Mouse (Mus musculus) cerebellum, adult 18-20 months (tissue): ENCODE measurements at regions not wholly inside any gene's neighbourhood (a gene's known extent, or its start where the extent isn't known, plus 50 kb on each side); places are given as distances from the start of the nearest gene placed in this dataset.

Experiments
- DNase-seq, 2 experiments: peaks; one replicate each; pipeline ENCODE4 v3.0.0; 2021

DNA sequence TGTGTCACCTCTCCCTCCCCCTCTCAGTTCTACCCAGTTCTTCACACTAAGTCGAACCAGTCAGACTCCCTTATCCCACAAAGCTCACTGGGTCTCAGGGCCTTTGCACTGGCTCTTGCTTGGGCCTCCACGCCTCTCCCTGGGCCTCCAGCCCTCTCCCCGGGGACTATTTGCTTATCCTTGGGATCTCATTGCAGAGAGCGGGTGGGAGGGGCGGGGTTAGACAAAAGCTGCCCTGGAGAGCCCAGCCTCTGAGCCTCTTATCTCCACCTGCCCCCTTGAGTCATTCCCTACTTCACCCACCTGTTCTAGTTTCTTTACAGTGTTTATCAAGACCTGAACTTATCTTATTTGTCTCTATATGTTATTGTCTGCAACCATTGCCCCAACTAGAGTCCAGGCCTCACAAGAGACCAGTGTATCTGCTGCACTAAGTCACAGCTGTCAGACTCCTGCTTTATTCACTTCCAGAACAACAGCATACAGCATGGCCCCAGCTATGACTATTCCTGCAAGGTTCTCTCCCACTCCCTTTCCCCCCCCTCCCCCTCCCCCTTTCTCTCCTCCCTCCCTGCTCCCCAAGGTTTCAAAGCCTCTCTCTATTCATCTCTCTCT lies 450.7 kb downstream of the Wdr11 start:
- DNase-seq = no peak

DNA sequence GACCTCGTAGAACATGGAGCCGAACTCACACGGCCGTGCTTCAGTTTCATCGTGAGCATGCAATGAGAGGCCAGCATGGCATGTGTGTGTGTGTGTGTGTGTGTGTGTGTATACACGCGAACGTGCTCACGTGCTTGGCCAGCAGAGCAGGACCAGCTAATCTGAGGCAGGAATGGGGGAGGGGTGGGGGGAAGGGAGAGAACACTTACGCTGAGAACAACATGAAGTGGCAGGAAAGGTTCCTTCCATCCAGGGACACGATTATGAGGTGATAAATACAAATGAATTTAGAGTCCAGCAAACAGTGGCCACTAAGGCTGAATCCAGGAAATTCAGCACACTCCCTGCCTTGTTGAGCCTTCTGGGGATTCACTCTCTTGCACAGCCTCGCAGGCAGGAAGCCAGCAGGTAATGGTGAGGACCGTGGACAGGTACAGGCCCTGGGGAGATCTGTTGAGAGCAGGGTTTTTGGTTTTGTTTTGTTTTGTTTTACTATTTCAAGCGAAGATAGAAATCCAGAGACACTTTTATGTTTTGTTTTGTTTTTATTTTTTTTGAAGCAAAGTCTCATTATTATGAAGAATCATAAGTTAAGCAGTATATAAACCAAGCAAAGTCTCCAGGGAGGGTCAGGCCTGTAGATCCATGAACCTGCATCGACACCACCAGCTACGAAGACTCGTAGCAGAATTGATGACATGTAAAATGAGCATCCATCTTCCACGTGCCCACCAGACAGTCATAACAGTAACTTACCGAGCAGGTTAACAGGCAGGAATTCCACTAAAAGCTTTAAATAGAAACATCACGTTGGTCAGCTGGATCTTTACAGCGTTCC lies 452.0 kb downstream of the Wdr11 start:
- no peak for DNase-seq

DNA sequence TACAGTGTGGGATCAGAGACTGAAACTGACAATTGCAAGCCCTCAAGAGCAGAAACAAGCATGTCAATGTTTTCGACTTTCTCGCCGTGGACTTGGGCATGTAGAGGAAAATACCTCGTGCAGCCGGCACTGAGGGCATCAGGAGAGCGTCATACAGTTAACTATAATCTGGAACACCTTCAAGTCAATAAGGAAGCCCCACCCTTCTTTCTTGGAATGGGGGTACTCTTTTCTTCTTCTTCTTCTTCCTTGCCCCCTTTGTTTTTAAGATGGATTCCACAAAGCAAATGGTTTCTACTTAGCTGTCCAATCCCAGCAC lies 452.5 kb downstream of the Wdr11 start:
- no peak for DNase-seq

DNA sequence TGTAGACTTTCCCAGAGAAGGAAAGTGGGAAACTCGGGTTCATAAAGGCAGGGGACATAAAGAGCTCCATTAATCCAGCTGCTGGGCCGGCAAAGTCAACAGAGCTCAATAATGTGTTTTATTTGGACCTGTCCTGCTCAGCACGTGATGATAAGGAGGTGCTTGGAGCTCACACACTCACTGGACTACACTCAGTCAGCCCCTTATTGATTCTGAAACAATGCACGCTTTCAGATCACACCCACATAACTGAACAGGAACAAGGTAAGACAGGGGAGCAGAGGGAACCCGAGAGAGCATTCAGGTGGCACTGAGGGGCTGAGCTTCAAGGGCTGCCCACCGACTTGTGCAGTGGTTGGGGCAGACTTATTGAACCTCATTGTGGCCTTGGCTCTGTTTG lies 452.9 kb downstream of the Wdr11 start:
- DNase-seq = no peak

DNA sequence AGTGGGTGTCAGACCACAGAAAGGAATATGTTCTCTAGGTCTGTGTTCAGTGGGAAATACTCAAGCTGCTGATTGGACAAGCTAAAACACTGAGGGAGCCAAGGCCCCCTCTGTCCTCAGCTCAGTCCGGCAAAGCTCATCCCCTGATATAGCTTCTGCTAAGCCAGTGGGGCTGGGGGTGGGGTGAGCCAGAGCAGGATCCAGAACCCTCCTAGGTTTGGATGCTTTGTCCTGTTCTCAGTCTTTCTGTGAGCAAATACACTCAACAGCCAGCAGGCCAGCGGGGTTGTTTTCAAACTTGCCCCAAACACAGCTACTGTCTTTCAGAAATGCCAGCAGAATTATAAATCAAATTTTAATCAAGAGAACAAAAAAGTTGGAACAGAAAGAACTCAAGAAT lies 454.4 kb downstream of the Wdr11 start:
- DNase-seq = peak; percentile 3 to 16

DNA sequence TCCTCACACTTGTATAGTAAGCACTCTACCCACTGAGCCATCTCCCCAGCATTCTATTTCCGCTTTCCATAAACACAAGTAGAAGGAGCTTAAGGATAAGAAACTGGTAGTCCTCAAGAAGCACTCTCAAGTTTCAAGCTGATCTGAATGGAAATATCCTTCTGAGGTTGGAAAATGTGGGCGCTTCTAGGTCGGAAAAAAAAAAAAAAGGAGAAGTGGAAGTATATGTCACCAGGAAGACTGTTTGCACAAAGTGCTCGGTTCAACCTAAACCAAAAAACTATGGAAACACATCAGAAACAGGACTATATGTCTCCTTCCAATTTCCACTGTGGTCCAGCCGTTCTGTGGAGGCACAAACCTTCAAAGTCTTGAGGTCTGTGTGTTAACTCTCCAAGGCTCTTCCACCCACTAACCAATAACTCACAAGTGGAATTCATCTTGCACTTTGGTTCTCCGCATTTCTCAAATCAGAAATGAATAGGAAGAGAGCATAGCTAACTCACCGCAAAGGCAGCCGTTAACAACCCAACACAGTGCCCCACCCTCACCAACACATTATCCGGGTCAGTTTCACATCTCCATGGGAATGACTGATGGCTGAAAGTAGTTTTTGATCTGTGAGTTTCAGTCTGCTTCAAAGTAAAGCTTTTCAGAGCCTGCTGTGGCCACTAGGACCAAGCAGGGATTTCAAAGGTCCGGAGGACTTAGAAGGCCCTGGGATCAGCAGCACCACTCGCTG lies 455.8 kb downstream of the Wdr11 start:
- DNase-seq = no peak

DNA sequence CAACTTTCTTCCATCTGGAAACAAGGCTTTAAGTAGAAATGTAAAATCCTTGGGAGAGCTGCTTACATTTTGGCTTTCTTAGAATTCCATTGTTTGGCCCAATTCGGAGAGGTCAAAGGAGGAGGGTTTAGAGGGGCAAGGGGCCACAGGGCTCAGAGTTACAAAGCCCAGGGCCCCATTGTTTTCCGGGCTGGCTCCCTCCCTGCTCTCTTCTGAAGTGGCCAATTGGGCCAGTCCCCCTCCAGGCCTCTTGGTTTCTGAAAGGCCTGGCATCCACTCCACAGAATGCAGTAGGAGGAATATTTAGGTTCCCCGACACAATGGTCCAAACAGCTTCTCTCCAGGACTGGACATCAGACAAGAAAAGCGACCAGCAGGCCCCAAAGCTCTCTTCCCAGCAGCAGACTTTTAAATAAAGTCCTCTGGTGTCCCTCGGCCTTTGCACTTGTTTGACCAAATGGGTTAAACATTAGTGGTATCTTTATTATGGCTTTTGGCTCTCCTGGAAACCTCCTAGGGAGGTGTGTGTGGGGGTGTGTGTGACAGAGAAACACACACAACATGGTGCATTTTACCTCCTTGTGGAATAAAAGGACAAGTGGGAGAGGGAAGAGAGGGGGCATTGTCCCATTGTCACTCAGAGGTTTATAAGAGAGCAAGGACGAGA lies 456.6 kb downstream of the Wdr11 start:
- no peak for DNase-seq

DNA sequence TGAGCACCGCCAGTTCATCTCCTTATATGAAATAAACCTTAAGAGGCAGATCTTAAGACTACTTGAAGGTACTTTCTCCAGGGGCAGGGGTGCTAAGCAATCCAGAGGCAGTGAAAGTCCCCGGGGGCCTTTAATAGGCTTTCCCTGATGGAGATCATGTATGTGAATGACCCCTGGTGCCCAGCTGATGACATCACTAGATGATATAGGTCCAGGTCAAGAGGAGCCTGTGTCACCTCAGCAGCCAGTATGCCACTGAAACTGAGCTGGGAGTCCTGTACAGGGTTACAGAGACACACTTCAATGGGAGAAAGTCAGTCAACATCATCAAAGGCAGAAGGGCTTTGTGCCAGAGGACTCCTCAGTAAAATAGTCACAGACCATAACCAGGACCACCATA lies 457.8 kb downstream of the Wdr11 start:
- DNase-seq = no peak

DNA sequence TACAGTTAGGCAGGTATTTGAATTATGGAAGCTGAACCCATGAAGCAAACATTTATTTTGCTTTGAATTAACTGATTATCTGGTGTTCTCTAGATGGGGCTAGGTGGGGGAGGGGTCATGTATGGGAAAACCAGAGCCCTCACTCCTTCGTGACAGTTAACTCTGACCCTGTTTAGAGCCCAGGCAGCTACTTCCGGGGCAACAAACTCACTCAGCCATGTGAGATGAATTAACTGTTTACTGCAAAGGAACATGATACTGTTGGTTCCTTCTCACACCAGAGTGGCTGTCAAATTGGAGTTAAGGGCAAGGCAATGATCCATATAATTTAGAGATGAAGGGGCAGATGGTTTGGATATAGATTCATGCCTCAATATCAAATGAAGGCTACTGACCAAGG lies 458.5 kb downstream of the Wdr11 start:
- DNase-seq = no peak

DNA sequence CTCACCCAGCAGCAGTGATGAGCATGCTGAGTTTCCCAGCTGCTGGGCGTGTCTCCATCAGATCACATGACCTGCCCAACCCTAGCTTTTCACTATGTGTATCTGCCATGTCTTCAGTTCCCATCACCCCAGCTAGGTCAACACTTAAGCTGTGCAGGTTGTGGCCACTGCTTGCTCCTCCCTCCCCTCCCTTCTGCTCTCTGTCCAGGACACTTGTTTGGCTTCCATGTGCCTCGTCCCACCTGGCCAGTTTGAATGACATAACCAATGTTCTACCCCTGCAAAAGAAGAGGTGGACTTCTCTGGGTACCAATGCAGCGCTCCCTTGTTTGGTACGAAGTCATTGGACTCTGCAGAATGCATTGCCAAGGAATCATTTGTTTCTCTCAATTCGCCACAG lies 460.7 kb downstream of the Wdr11 start:
- no peak for DNase-seq

DNA sequence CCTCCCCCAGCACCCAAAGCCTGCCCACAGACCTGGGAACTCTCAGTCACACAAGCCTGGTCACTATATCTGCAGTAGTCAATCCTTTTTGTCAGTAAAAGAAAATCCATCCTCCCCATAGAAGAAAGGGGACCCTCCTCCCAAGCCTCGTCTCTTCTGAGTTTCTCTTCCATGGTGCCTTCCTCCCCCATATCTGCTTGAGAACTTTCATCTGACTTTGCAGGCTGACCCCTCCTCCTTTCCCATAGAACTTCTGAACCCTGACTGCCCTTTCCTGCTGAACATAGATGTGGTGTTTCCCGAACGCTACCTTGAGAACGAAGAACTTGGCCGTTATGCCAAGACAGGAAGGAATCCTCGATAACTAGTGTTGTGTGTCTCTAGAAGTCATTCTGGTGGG lies 462.5 kb downstream of the Ate1 start:
- no peak for DNase-seq

DNA sequence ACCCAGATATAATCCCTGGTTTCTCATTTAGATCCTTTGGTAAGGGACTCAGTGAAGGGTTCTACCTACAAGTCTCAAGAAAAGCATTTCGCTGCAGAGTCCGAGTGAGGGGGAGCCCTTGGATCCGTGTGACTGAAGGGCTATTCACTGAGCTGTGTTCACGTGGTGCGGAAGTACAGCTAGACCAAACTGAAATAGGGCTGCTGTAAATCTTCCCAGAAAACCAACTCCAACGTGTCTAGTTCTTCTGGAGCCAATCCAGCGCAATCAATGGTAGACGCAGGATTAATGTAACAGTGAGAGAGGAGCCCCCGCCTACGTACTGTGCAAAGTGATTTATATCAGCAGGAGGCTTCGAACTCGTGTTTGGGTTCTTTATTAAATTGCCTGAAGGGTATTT lies 461.9 kb downstream of the Ate1 start:
- no peak for DNase-seq

DNA sequence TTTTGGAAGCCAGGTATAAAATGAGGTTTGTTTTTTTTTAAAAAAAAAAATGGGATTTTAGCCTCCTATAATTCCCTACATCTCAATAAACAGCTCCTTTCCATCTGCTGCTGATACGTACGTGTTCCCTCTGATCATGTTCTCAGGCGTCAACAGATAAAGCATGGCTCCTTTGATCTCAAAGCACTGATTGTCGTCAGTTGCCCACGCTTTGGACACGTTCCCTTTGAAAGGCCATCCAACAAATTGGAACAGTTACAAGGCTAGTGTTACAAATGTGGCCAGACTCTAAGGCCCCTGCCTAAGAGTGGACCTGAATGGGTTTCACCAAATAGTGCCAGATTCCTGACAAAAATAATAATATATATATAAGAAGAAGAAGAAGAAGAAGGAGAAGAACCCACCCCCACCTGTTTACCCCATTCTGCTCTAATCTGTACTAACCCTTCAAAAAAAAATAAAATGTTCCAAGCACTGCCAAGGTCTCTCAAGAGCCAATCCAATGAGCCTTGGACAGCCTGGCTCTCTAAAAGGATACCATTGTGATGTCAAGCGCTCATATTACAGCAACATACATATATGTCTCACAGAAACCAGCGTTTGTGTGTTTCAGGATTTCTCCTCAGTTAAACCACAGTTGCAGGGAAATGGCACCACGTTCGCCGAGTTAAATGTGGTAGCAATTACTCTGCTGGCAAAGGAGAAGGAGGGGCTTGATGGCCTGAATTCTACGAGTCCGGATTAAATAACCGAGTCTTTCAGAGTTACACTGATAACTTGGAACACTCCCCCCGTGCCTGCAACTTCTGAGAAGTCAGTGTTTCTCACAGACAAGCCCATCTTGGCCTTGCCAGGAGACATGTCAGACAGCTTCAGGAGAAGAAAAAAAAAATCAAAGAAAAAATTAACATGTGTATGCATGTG lies 460.2 kb downstream of the Ate1 start:
- DNase-seq = no peak

DNA sequence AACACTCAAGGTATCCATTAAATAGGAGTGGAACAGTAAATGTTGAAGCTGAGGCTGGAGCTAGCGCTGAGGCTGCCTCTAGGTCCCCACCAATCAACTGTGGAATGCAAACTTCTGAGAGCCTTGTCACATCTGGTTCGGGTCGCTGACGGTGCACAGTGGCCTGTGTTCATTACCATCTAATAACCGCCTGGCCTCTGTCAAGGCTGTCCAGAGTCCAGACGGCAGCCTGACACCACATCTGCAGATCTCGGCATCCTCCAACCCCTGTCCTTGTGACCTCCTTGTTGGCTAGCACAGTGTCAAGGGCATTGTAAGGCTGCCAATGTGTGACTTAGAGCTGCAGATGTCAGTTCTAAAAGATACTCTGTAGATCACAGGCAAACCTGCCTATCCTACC lies 455.7 kb downstream of the Ate1 start:
- DNase-seq = no peak

DNA sequence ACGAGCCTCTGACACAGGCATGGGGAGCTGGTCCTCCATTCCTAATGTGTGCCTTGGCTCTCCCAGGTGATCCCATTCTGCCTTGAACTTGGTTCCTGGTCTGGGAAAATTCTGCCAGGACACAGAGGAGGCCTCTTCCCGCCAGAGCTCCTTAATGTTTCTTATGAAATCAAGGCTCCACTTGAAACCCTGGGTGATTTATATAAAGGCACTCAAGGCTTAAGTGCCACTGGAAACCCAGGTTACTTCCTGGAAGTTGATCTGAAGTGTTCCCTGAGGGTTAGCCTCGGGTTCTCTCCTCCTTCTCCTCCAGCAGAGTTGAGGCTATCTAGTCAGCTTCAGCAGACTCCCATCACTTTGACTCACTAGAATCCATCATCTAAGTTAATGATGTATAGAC lies 451.9 kb downstream of the Ate1 start:
- DNase-seq = no peak

DNA sequence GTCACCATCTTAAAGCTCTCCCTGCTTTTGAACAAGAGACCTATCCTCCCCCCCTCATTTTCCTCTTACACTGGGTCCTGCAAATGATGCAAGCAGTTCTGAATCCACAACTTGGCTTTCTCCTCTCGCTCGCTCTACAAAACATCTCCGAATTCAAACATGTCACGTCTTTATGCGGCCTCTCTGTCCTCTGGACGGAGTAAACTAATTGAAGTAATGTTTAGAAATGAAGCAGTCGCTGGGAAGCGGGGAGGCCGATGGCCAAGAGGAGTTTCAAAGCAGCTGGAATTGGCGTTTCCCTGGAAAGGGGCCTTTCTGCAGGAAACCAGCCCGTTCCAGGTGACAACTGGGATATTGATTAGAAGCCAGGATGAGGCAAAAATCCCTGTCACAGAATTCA lies 446.8 kb downstream of the Ate1 start:
- no peak for DNase-seq

DNA sequence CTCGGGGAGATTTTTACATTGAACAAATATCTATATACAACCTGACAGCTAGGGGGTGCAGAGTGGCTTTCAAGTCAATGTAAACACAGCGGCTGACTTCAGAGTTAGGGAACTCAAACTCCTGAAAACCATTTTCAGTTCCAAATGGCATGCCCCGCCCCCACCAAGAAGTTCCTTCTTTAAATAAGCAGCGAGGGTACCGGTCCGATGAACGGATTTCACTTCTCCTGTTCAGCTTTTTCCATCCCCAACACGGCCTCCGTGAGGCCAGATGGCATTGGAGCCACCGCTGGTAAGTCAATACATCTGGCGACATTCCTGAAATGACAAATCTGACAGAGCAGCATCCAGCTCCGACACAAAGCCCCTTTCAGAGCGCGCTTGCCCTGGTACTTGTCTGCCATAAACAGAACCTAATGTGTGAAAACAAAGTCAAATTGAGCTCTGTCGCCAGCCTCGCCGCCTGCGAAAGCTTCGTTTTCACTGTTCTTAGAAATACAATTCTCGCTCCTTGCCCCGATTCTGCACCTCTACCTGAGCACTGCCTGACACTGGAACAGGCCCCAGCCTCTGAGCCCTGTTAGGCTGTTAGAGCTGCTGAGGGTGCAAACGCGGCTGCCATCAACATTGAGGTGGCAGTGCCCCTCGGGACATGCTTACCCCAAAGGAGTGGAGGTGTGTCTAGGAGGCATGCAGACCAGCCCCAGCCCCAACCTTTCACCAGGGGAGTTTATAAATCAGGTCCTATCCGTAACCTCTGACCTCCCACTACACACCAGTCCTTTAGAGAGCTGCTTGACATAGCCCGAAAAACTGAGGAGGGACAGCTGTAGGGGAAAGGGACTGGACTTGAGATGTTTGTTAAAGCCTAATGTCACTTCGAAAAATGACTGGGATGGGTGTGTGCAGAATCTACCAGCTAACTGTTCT lies 446.0 kb downstream of the Ate1 start:
- peak in 1 of 2 experiments; percentile 2 for DNase-seq

DNA sequence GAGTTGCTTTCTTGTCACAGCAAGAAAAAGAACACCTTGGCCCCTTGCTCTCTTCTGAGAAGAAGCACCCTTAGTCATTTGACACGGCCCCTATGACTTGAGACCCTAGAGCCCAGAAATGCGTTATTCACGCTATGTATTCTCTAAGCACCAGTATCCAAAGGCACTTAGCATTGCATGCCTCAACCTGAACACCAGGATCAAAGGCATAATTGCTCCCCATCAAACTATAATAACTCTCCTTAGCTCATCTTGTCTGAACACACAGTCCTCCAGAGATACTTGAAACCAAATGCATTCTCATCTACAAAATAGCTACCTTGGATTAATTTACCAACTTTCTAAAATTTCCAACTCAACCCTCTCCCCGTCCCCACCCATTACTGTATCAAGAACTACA lies 437.5 kb downstream of the Ate1 start:
- DNase-seq = no peak

DNA sequence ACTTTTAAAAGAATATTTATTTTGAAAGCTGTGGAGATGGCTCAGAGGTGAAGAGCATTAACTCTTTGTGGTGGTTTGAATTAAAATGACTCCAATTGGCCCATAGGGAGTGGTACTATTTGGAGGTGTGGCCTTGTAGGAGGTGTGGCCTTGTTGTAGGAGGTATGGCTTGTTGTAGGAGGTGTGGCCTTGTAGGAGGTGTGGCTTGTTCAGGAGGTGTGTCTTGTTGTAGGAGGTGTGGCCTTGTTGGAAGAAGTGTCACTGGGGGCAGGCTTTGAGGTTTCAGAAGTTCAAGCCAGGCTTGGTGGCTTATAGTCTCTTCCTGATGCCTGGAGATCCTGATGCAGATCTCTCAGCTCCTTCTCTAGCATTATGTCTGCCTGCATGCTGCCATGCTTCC lies 434.5 kb downstream of the Ate1 start:
- DNase-seq = no peak

DNA sequence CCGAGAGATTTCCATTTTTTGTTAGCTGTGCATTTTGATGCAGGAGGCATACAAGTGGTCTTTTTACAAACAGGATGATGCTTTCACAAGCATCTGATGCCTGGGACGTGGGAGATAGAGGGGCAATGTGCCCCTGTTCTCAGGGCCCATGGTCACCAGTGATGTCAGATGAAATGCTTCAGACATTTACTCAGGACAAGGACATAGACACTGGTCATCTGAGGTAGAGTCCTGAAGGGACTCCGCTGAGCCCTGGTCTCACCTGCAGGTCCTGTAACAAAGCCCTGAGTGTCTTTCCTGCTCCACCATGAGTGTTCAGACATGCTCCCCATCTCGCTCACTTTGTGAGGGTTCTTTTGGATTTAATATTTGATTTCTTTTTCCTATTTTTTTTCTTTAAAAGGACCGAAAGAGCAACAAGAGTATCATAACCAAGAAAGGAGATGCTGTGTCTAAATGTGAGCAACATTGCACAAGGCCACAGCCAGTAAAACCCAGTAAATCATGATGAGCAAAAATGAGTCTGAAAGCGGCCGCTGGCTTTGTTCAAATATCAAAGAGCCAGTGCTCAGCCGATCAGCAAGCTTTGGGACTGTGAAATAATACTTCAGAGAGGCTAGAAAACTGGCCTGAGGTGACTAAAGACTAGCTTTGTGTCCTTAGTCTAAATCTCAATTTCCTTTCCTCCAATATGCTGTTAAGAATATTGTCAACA lies 430.1 kb downstream of the Ate1 start:
- no peak for DNase-seq

DNA sequence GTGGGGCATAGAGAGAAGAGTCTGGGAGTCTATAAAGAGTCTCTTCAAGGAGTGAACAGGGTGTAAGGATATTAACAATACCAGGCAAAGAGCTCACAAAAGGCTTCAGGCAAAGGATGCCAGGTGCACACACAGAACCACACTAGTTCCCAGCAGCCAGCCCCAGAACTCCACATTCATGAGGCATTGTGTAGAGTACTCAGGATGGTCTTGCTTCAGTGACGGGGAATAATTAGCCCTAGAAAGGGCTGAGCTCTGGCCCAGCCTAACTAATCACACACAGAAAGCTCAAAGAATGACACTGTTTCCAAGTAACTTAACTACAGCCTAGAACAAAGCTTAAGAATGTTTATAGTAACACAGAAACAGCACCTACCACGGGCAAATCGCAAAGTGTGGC lies 428.2 kb downstream of the Ate1 start:
- no peak for DNase-seq
